Mouse (Mus musculus): Measurements from ENCODE around the gene Cobll1.

Gene Cobll1

GRCm38 (mm10) chr2:65087197-65087596 is 152.0 kb downstream of the Cobll1 start:
- no peak for DNase-seq (ENCODE audit: low spot score)

GRCm38 (mm10) chr2:65083411-65083810 is 155.8 kb downstream of the Cobll1 start:
- DNase-seq (ENCODE audit: low spot score) = no peak

- no peak for DNase-seq (ENCODE audit: low spot score)
Measured at GRCm38 (mm10) chr2:65077544-65077943, 161.7 kb downstream of the Cobll1 start.

DNA sequence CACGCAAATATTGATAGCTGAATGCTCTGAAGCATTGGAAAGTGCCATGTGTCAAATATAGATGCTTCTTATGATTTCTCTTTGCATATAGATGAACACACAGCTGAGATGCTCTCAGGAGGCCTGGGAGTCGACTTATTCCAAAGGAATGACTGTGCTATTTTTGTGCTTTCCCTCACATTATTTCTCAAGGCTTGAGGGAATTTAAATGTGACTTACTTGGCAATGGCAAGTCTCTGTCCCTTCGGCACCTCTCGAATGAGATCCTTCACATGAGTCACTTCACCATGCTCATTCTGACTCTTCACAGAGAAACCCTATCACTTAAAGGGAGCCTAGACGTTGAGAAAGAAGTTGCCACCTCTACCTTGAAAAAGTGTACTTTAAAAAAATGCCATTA is 163.4 kb downstream of the Cobll1 start:
- DNase-seq (ENCODE audit: low spot score) = no peak

DNA sequence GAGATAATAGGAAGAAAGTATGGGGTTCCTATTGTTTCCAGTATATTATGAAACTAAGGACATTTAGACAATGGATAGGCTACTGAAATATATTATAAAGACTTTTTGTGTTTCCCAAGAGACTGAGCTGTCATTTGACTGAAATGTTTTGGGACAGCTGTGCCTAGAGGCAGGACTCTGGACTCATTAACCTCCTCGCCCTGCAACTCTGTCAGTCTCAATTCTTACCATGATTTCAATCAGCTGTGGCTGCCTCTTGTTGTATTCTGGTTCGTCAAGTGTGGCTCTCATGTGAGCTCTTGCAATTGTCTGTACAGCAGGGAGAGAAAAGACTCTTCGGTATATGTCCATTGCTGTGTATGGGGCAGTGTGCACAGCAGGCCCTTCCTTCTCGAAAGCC is 163.8 kb downstream of the Cobll1 start:
- no peak for DNase-seq (ENCODE audit: low spot score)

- no peak for DNase-seq (ENCODE audit: low spot score)
Measured at GRCm38 (mm10) chr2:65072205-65072604, 167.0 kb downstream of the Cobll1 start.

DNA sequence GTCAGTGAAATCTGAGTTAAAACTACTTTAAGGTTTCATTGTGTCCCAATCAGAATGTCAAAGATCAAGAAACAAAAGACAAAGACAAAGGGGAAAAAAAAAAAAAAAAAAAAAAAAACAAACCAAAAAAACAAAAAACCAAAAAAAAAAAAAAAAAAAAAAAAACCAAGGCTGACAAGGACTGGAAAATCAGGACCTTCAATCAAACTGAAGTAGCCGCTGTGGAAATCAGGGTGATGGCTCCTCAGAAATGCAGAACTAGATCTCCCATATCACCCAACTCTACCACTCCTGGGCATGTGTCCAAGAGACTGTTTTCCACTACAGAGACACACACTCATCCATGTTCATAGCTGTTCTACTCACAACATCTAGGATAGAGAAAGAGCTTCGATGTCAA is 185.4 kb downstream of the Cobll1 start:
- DNase-seq (ENCODE audit: low spot score) = no peak

GRCm38 (mm10) chr2:65052191-65053012 is 186.8 kb downstream of the Cobll1 start:
- DNase-seq (ENCODE audit: low spot score) = no peak

GRCm38 (mm10) chr2:65050776-65051175 is 188.4 kb downstream of the Cobll1 start:
- no peak for DNase-seq (ENCODE audit: low spot score)

DNA sequence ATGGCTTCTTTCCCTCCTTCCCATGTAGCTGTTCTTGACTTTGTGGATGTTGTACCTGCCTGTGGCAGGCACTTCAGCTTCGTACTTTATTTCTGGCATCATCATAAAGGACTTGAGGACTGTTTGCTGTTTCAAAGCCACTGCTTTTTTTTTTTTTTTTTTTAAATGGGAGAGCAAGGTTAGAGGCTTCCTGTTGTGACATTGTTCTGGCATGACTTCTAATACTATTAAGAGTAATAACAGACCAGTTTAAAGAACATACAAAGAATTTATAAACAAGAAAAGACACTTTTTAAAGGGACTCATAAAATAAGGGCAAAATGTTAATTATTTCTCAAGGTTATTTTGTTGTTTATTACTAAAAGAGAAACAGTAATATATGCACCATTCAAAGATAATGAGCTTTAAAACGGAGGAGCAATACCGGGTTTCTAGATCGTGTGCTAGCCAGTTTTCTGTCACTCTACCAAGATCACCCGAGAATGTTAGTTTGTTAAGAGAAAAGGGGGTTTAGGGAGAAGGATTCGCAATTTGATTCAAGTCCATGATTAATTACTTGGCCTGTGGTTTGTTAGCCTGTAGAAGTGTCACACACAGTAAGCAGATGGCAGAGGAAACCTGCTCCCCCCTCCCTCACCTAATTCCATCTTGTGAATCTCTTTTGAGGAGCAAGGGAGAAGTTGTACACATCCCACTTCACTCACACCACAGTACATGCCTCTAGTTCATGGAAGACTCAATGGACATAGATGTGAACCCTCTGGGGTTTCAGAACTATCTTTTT is 190.8 kb downstream of the Cobll1 start:
- DNase-seq (ENCODE audit: low spot score) = no peak

Measured in embryo, embryonic 10 days (tissue).